Mouse (Mus musculus): ENCODE results near the gene Aloxe3.
A peak's percentile ranks its signal among the peaks of the same experiment; 100 is the strongest.

The Aloxe3 gene

DNA sequence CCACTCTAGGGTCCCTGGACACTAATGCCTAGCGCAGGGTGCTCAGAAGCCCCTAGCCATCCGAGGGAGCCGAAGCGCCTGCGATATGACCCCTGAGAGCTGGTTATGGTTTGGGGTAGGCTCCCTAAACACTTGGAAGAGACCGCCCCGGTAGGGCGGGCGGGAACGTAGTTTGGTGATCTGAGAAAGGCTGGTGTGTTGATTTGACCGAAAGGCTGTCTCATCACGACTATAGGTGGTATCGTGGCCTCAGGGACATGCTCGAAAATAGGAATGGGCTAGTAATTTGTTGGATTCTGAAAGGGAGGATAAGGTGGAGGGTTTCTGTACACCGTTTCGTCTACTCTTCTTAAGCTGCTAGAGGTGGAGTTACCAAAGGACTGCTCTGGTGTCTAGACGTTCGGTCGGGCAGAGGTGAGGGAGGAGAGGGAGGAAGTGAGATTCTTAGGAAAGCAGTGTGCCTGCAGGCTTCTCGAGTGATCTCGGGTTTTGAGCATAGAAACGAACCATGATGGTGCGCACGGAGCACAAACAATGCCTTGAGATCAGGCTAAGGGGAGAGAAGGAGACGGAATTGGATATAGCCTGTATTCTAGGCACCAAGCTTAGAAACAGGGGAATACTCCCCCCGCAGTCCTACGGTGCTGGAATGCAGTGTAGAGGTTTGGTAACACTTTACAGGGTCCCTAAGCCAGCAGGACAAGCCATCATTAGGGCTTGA, 30.0 kb upstream of the Aloxe3 start:
- DNase-seq = no peak

DNA sequence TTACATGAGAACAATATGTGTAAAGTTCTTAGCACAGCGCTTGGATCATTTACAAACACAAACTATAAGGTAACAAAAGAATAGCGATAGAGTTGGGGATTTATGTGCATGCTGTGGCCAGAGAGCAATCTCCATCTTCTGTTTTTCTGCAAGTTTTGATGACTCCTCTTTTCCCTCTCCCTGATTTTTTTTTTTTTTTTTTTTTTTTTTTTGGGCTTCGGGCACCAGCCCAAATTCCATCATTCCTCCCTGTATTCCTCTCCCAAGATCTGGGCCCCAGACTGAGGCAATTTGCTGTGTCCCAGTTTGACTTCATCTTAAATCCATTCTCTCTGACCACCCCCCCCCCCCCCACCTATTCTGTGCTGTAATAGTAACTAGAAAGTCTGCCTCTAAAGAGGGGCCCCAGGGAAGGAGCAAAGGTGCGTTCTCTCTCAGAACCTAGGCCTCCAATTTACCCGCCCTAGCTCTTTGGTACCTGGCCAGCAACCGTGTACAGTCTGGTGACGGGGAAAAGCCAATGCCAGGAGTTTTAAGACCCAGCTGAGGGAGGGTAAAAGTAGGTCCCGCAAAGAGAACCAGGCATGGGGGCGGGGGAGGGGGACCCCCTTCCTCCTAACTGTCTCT, 29.2 kb upstream of the Aloxe3 start:
- no peak for DNase-seq

DNA sequence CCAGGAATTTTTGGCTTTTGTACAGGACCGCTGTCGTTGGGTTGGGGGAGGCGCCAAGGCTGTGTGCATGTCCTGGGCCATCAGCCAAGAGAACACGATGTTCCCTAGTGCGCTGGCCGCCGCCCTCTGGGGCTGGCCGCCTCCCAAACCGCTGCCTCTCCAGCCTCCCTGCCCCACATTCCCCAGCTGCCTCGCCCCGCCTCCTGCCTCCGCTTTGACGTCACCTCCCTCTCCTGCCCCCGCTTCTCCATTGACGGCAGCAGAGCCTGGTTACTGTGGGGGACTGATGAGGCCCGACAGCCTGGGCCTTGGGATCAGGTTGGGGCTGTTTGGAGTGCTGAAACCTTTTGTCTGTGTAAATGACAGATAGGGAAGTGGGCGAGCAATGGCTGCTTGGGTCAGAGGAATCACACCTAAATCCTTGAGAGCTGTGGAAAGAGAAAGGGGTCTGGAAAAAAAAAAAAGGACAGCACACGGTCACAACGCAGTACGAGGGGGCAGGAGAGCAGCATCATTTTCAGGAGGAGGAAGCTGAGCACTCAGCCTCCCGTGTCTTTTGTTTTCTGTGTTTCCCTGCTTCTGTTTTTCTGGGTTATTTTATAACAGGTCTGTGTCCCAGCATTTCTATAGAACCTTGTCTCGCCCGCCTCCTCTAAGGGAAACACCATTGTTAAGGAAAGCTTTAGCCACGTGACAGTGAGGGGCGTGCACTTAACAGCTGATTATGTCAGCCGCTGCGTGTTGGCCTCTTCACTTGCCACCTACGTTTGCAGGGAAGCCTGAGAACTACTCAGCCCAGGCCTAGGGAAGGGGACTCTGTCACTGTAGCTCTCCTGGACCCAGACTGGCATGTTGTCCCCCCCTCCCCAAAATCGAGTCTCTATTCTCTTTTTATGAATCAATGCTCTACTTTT, 28.5 kb upstream of the Aloxe3 start:
- peak; percentile 92 to 95 for DNase-seq

DNA sequence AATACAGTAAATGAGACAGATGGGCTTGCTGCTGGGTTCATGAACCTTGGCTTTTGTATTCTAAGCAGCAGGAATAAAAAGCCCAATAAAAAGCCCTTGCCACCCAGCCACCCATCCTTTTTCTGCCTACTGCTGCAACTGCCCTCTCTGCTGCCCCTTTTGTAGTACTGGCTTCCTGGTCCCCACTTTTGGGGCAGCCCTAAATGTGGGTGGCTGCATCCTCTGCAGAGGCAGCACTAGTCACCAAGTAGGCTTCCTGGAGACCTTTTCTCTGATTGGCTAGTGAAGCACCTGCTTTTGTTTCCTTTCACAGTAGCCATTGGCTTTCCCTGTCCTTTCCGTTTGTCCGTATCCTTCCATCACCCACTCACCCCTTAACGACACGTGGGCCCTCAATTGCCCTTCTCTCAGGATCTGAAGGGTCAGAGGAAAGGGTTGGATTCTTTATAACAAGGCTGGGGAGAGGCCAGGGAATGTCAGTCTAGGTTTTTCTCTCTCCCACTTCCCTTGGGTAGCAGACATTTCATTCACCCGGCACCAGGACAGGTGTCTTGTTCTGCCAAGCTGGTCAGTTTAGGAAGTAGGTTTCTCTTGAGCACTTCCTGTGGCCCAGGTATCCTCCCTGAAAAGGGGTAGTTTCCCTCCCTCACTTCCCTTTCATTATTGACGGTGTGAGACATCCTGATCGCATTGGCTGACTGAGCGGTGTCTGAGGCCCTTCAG, 27.5 kb upstream of the Aloxe3 start:
- DNase-seq = no peak

DNA sequence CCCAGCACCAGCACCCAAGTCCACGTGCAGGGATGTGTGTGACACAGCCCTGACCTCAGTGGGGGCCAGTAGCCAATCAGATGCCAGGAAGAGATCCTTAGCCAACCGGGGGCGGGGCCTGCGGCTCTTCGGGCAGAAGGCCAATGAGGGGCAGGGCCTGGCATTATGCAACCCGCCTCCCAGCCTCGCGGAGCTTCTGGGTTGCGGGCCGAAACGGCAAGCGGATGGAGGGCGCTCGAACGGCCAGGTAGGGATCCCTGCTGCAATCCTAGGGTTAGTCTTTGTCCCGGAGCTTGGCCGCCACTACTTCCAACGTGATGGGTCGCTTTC, 27.0 kb upstream of the Aloxe3 start:
- peak; percentile 89 to 93 for DNase-seq

DNA sequence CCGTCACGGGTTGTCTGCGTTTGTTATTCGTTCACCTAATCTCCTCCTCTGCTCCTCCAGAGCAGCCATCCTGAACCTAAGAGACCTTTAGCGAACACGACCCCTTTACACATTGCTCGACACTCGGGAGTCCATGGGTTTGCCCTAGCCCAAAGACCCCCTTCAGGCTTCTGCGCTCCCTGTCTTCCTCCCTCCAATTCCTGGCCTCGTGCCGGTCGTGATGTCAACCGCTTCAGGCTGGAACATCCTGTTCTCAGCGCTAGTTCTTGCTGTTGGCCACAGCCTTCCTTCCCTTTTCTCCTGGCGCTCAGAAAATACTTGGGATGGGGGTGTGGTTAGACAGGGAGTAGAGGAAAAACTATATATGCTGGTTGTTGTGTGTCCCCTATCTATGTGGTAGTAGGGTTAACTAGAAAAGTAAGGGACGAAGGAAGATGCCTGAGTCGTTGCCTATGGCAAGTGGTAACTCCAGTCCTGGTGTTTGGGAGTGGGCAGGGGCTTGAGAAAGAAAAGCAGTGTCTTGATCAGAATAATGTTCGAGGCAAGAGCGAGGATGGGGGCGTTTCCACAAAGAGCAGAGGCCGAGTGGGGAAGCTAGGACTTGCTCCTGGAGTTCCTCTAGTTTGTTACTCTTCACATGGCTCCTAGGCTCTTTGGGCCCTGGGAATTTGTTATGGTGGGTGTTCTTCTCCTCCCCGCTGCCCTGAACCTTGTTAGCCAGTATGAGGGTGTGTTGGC, 26.4 kb upstream of the Aloxe3 start:
- peak in 1 of 2 experiments; percentile 66 for DNase-seq

DNA sequence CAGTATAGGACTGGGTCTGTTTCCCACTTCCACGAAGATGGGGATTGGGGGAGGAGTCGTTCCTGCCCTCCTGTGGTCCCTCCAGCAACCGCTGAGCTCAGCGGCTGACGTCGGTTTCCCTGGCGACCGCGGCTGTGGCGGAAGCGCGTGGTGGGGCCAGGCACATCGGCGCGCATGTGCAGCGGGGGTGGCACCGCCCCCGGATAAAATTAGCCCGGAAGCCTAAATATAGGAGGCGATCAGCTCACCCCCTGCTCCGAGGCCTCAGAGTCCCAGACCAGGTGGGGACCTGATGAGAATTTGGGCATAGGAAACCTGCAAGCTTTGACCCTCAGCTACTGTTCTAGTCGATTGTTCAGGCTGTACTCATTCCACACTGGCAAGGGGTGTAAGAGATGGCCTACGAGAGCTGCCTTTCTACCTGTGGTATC, 25.8 kb upstream of the Aloxe3 start:
- DNase-seq = peak; percentile 86 to 92

DNA sequence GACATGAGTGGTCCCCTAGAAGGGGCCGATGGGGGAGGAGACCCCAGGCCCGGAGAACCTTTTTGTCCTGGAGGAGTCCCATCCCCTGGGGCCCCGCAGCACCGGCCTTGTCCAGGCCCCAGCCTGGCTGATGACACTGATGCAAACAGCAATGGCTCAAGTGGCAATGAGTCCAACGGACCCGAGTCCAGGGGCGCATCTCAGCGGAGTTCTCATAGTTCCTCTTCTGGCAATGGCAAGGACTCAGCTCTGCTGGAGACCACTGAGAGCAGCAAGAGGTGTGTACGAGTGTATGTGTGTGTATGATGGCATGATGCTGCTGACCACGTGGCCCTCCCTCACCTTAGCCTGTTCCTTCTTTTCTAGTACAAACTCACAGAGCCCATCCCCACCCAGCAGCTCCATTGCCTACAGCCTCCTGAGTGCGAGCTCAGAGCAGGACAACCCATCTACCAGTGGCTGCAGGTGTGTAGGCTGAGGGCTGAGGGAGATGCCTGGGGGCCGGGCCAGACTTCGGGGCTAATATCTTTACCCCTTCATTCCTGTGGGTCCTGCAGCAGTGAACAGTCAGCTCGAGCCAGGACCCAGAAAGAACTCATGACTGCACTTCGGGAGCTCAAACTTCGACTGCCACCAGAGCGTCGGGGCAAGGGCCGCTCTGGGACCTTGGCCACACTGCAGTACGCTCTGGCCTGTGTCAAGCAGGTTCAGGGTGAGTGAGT, 24.9 kb upstream of the Aloxe3 start:
- no peak for DNase-seq

DNA sequence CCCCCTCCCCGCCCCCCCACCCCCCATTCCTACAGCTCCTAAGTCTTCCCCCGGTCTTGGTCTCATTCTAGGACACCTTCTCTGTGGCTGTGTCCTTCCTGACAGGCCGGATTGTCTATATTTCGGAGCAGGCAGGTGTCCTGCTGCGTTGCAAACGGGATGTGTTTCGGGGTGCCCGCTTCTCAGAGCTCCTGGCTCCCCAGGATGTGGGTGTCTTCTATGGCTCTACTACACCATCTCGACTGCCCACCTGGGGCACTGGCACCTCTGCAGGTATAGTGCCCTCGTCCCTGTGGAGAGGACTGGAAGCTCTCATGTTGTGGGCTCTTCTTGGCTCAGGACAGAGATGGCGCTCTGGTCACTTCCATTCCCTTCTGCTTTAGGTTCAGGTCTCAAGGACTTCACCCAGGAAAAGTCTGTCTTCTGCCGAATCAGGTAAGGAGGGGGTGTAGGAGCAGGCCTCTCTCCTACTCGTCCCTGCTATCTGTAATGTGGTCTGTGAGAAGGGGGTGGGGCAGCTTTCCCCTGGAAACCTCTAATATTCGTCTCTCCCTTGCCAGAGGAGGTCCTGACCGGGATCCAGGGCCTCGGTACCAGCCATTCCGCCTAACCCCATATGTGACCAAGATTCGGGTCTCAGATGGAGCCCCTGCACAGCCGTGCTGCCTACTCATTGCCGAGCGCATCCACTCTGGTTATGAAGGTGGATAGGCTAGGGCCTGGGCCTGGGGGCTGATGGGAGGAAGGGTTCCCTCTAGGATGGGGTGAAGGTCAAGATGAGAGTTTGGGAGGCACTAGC, 23.9 kb upstream of the Aloxe3 start:
- no peak for DNase-seq

DNA sequence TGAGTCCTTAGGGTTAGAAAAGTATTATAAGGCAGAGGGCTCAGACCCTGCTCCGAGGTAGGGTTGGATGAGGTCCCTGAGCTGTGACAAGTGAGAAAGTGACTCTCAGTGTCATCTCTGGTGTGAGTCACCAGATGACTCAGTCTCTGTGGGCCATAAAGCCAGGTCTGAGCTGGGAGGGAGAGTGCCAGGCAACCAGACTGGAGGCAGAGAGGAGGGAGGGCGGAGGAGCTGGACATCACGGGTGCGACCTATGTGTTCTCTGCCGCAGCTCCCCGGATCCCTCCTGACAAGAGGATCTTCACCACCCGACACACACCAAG, 23.3 kb upstream of the Aloxe3 start:
- DNase-seq = no peak

DNA sequence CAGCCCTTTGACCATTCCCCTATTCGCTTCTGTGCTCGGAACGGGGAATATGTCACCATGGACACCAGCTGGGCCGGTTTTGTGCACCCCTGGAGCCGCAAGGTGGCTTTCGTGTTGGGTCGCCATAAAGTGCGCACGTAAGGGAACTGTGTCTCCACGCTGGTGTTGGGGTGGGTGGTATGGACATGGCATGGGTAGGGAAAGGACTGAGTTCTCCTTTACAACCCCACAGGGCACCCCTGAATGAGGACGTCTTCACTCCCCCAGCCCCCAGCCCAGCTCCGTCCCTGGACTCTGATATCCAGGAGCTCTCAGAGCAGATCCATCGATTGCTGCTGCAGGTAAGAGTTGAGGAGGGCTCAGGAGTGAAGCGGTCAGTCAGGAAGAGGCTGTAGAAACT, 22.6 kb upstream of the Aloxe3 start:
- no peak for DNase-seq

DNA sequence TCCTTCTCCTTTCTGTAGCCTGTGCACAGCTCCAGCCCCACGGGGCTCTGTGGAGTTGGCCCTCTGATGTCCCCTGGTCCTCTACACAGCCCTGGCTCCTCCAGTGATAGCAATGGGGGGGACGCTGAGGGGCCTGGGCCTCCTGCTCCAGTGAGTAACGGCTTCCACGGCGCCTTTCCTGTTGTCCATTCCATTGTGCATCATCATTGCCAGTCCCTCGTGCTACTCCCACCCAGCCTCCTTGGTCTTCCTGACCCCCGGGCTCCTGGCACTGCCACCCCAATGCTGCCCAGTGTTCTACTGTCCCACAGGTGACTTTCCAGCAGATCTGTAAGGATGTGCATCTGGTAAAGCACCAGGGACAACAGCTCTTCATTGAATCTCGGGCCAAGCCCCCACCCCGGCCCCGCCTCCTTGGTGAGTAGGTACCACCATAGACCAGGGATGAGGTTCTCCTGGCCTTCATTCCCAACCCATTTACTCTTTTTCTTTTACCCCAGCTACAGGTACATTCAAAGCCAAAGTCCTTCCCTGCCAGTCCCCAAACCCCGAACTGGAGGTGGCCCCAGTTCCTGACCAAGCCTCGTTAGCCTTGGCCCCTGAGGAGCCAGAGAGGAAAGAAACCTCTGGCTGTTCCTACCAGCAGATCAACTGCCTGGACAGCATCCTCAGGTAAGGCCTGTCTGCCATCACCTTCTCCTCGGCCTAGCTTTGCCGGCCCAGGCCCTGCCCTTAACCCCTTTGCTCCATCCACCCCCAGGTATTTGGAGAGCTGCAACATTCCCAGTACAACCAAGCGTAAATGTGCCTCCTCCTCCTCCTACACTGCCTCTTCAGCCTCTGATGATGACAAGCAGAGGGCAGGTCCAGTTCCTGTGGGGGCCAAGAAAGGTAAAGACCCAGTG, 21.9 kb upstream of the Aloxe3 start:
- DNase-seq = peak in 1 of 2 experiments; percentile 2

DNA sequence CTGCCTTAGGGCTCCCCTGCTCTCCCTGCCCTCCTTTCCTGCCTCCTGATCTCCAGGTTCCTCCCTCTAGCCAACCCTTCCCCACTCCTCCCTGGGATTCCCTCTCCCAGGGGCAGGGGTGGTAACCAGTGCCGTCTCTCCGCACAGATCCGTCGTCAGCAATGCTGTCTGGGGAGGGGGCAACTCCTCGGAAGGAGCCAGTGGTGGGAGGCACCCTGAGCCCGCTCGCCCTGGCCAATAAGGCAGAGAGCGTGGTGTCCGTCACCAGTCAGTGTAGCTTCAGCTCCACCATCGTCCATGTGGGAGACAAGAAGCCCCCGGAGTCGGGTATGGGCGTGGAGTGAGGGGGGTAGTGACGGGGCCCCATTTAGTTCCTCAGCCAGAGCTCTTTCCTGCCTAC, 21.2 kb upstream of the Aloxe3 start:
- DNase-seq = peak in 1 of 2 experiments; percentile 10

DNA sequence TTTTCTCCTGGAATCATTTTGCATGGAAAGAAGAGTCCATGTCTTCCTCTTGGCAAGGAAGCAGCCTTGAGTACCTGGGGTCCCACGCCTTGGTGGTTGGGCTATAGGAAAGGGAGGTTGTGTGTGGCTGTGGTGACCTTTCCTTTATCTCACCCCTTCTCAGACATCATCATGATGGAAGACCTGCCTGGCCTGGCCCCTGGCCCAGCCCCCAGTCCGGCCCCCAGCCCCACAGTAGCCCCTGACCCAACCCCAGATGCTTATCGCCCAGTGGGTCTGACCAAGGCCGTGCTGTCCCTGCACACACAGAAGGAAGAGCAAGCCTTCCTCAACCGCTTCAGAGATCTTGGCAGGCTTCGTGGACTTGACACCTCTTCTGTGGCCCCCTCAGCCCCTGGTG, 20.5 kb upstream of the Aloxe3 start:
- no peak for DNase-seq

DNA sequence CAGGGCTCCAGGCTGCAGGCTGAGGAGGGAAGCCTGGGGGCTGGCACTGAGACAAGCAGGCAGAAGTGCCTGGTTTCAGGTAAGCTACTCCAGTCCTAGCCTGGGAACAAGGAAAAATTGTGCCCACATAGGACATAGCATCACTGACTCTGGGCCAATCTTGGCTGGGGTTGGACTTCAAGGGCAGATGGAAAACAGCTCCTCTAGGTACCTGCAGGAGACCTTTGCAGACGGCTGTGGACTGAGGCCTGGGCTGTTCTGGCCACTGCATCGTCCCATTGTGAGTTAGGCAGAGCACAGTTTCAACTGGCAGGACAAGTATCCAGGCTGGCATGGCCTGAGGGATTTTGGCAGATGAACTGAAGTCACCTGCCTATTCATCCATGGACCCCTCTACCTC, 19.9 kb upstream of the Aloxe3 start:
- DNase-seq = no peak

DNA sequence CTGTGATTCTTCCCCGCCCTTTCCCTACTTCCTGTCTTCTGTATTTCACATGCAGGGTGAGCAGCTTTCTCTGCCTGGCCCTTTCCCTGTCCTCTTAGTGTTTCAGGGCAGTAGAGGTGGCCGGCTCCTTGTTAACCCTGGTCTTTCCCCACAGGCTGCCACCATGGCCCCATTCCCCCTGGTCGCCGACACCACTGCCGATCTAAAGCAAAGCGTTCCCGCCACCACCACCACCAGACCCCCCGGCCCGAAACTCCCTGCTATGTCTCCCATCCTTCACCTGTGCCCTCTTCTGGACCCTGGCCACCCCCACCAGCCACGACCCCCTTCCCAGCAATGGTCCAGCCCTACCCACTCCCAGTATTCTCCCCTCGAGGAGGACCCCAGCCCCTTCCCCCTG, 19.4 kb upstream of the Aloxe3 start:
- DNase-seq = peak in 1 of 2 experiments; percentile 4

DNA sequence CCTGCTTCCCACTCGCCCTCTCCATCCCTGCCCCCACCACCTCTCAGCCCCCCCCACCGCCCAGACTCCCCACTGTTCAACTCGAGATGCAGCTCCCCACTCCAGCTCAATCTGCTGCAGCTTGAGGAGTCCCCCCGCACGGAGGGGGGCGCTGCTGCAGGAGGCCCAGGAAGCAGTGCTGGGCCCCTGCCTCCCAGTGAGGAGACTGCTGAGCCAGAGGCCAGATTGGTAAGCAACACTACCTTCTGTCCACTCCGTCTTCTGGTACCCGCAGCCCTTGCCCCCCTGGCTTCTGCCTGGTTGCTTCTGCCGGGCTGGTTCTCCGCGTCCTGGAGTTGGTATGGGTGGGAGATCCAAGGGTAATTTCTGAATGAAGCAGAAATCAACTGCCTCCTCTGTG, 18.9 kb upstream of the Aloxe3 start:
- no peak for DNase-seq

DNA sequence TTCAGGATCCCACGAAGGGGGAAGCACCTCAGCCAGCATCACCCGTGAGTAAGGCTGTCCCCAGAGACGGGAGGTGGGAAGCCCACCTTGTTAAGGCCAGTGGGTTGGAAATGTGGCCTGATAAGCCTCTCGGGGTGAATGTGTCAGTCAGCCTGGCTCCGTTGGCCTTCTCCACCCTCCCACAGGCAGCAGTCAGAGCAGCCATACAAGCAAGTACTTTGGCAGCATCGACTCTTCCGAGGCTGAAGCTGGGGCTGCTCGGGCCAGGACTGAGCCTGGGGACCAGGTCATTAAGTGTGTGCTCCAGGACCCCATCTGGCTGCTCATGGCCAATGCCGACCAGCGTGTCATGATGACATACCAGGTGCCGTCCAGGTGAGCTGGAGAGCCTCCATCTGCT, 18.0 kb upstream of the Aloxe3 start:
- peak in 1 of 2 experiments; percentile 3 for DNase-seq

DNA sequence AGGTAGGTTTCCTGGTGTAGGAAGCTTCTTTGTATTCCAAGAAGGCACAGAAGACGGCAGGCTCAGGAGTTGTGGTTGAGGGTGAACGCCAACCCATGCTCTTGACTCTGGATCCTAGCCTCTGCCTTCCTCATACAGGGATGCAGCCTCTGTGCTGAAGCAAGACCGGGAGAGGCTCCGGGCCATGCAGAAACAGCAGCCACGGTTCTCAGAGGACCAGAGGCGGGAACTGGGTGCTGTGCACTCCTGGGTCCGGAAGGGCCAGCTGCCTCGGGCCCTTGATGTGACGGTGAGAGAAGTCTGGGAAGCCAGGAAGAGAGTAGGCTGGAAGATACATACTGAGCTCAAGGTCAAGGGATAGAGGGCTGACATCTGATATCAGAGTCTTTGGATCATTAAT, 17.5 kb upstream of the Aloxe3 start:
- no peak for DNase-seq
